Mouse (Mus musculus) kidney, embryonic 16.5 days (tissue): ENCODE data around the gene Rapgef5. TPM values are rescaled to one million over a fixed set of nuclear protein-coding genes. Genes with fewer than 3 reads are reported as not detected.
A peak's percentile ranks its signal among the peaks of the same experiment; 100 is the strongest.

ENCODE experiments used
- ATAC-seq: fragments of 200-750 bp; cut with Nextera tagmentation; 2 replicates; pipeline ENCODE4 v1.8.0; 2017; ENCODE audit warnings: moderate TSS enrichment; ENCODE audit not compliant: low FRiP score, low TSS enrichment
- H3K27ac ChIP-seq: fragments of 300-500 bp; sonication (generic); 2 replicates; pipeline ENCODE4 v1.5.1; 2014; ENCODE audit warnings: low read length
- H3K27me3 ChIP-seq: fragments of 300-500 bp; sonication (generic); 2 replicates; pipeline ENCODE4 v1.6.1; 2014; ENCODE audit warnings: low read length, control low read depth, mixed read lengths; ENCODE audit not compliant: insufficient read depth
- H3K36me3 ChIP-seq: fragments of 300-500 bp; sonication (generic); 2 replicates; pipeline ENCODE4 v1.6.1; 2014; ENCODE audit warnings: low read length, control low read depth, mixed read lengths; ENCODE audit not compliant: insufficient read depth
- H3K4me1 ChIP-seq: fragments of 300-500 bp; sonication (generic); 2 replicates; pipeline ENCODE4 v1.6.1; 2014; ENCODE audit warnings: low read length, control low read depth, mixed read lengths; ENCODE audit not compliant: insufficient read depth
- H3K4me2 ChIP-seq: fragments of 300-500 bp; sonication (generic); replicated peaks from 2 replicates; pipeline ENCODE4 v1.6.1; 2014; ENCODE audit warnings: low read depth, low read length
- H3K4me3 ChIP-seq: fragments of 300-500 bp; sonication (generic); 2 replicates; pipeline ENCODE4 v1.5.1; 2014; ENCODE audit warnings: mild to moderate bottlenecking, low read length
- H3K9ac ChIP-seq: fragments of 300-500 bp; sonication (generic); replicated peaks from 2 replicates; pipeline ENCODE4 v1.6.1; 2014; ENCODE audit warnings: low read length
- H3K9me3 ChIP-seq: fragments of 300-500 bp; sonication (generic); 2 replicates; pipeline ENCODE4 v1.6.1; 2016; ENCODE audit warnings: low read length, control low read depth
- WGBS: fragments of 180-500 bp; shearing (Covaris S2); extraction: QIAGEN DNeasy Blood & Tissue Kit; methylation state at CpG from one replicate; pipeline ENCODE4 v1.1.7; 2014; 5-methylcytosine and 5-hydroxymethylcytosine counted together
- polyA plus RNA-seq: library from polyadenylated mRNA; unstranded; fragments of >200 nt; fragmentation: Nextera tagmentation; extraction: Ambion mirVana; gene quantifications from 2 replicates; pipeline ENCODE4 v1.2.1, GENCODE M21; 2015

Gene Rapgef5
- polyA plus RNA-seq, 1 experiment from 2014 or later = 15.5 TPM

DNA sequence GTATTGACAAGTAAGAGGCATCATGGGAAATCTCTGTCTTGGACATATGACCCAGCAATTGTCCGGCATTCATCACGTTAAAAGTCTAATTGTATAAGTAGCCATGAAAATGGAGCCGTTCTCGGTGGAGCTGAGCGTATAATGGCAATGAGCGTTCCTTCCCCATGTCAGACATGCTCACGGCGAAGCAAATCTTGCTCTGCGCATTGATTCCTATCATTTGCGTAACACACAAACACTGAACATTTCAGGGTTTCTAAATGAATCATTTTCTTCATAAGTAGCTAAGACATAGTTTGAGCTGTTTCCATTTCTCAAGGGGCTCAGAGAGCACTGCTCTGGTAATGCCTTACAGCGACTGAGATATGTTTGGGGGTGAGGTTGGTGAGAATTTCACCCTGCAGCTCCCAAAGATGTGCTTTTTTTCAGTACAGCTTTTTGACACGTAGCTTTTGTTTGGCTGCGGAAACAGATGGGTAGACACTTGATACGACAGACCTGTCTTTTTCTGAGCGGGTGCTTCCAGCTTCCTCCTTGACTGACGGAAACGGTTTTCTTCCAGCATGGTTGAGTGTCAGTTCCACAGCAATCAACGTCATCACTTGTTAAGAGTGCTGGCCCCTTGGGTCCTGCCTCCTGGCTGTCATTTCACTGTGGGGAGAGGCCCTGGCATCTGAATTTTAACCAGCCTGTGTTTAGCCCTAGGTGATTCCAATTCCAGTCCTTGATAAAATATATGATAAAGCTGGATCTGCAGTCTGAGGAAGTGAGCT lies 112.2 kb downstream of the Rapgef5 start:
- peaks cover 10% of the 10 kb centered on the region; the same call in 1 of the 2 replicates for H3K4me1 ChIP-seq
- H3K4me2 ChIP-seq = no peak overlapping the region
- no peaks in the 10 kb centered on the region for H3K9me3 ChIP-seq
- H3K9ac ChIP-seq = no peak overlapping the region
- no peak for ATAC-seq
- H3K27ac ChIP-seq = no peak overlapping the region
- no peak overlapping the region for H3K4me3 ChIP-seq
- 71% methylated on average over 18 of the region's 18 CpGs for WGBS
- H3K27me3 ChIP-seq = no peaks in the 10 kb centered on the region
- no peaks in the 10 kb centered on the region for H3K36me3 ChIP-seq

DNA sequence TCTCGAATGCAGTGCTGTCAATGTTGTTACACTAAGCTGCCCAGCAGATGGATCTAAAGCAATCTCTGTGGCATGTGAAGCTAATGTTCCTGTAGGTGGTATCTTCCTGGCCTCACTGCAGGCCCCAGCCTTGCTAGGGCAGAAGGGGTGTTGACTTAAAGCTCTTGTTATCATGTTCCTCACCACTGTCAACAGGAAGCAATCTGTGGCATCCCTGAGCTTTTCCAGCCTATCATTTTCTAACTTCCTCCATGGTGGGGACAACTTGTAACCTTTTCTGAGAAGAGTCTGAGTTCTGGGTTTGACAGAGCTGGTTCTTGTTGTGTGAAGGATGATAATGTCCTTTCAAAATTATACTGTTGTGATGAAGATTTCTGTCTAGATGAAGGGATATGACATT lies 115.9 kb downstream of the Rapgef5 start:
- no peak overlapping the region for H3K4me3 ChIP-seq
- no peak overlapping the region for H3K4me2 ChIP-seq
- H3K36me3 ChIP-seq = no peaks in the 10 kb centered on the region
- H3K27ac ChIP-seq = no peak overlapping the region
- no peaks in the 10 kb centered on the region for H3K9me3 ChIP-seq
- H3K27me3 ChIP-seq = no peaks in the 10 kb centered on the region
- 56% methylated on average over 1 of the region's 1 CpGs for WGBS
- H3K9ac ChIP-seq = no peak overlapping the region
- ATAC-seq = no peak
- peaks cover 8% of the 10 kb centered on the region; the same call in 1 of the 2 replicates for H3K4me1 ChIP-seq

DNA sequence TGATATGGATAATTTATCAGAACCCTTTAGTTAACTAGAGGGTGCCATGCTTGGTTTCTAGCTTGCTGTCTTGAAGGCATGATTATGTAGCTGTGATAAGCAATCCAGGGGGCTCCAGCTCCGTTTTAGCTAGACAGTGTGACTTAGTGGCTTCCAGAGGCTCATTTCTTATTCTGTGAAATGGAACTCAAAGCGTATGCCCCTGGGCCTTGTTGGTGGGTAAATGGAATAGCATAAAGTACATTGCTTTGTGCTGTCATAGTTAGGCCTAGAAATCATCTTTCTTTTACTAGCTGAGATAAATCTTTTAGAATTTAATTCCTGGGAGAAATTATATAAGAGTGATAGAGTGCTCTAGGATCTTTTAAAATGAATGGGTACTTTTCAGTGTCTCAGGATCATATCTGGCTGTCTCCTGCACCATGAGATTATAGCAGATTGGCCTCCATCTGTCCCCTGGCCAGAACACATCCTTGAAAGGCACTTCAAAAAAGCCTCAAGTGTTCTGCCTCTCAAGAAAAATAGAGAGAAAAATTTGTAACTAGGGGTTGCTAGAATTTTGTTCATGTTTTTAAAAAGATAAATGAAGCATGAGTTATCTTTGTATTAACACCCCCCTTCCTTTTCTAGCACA lies 120.0 kb downstream of the Rapgef5 start:
- Histone ChIP-seq H3K27ac (no peak overlapping the region), H3K4me3 (no peak overlapping the region), H3K4me1 (0 out of 2 replicates have a peak, but pooled peaks cover 18% of the 10 kb centered on the region), H3K9me3 (no peaks in the 10 kb centered on the region), H3K27me3 (no peaks in the 10 kb centered on the region), H3K9ac (no peak overlapping the region), H3K4me2 (no peak overlapping the region), H3K36me3 (no peaks in the 10 kb centered on the region)
- 80% methylated on average over 2 of the region's 2 CpGs for WGBS
- ATAC-seq = no peak

DNA sequence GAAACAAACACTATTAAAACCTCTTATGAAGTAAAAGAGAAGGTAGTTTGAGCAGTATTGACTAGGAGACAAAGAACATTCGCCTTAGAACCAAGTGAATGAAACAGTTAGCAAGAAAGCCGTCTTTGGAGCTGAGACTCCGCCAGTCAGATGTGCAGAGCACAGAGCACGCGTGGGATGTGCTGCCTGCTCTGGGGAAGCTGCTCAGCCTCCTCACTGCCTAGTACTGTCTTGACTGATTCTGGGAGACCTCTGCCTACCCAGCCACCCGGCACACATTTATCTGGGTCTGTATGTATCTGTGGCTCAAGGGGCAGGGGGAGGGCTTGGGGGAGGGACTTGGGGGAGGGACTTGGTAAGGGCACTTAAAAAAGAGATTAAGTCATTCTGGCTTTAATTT lies 120.7 kb downstream of the Rapgef5 start:
- no peaks in the 10 kb centered on the region for H3K9me3 ChIP-seq
- no peak overlapping the region for H3K9ac ChIP-seq
- peak; percentile 79; the same call in 1 of the 2 replicates for ATAC-seq
- H3K4me2 ChIP-seq = no peak overlapping the region
- no peak overlapping the region for H3K4me3 ChIP-seq
- 0 out of 2 replicates have a peak, but pooled peaks cover 18% of the 10 kb centered on the region for H3K4me1 ChIP-seq
- no peaks in the 10 kb centered on the region for H3K36me3 ChIP-seq
- 62% methylated on average over 6 of the region's 6 CpGs for WGBS
- H3K27me3 ChIP-seq = no peaks in the 10 kb centered on the region
- H3K27ac ChIP-seq = no peak overlapping the region

DNA sequence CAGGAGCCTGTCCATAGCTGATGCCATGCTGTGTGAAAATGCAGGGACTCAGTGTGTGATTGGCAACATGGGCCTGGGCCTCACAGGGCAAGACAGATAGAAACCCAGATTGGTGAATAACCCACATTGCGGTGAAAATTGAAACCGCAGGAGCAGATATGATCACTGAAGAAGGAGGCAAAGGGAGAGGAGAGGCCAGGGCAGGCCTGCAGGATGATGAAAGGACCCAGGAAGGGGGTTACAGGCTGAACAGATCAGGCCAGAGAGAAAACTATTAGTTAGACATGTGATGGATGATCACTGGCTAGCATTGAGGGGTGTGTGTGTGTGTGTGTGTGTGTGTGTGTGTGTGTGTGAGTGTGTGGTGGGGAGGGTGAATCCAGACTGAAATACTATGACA lies 122.6 kb downstream of the Rapgef5 start:
- Histone ChIP-seq H3K4me2 (no peak overlapping the region), H3K27me3 (no peaks in the 10 kb centered on the region), H3K4me1 (0 out of 2 replicates have a peak, but pooled peaks cover 18% of the 10 kb centered on the region), H3K4me3 (no peak overlapping the region), H3K27ac (no peak overlapping the region), H3K9me3 (no peaks in the 10 kb centered on the region), H3K36me3 (no peaks in the 10 kb centered on the region), H3K9ac (no peak overlapping the region)
- 0 out of 2 replicates have a peak, but pooled peaks have one; percentile 40 for ATAC-seq
- WGBS = 67% methylated on average over 2 of the region's 2 CpGs

DNA sequence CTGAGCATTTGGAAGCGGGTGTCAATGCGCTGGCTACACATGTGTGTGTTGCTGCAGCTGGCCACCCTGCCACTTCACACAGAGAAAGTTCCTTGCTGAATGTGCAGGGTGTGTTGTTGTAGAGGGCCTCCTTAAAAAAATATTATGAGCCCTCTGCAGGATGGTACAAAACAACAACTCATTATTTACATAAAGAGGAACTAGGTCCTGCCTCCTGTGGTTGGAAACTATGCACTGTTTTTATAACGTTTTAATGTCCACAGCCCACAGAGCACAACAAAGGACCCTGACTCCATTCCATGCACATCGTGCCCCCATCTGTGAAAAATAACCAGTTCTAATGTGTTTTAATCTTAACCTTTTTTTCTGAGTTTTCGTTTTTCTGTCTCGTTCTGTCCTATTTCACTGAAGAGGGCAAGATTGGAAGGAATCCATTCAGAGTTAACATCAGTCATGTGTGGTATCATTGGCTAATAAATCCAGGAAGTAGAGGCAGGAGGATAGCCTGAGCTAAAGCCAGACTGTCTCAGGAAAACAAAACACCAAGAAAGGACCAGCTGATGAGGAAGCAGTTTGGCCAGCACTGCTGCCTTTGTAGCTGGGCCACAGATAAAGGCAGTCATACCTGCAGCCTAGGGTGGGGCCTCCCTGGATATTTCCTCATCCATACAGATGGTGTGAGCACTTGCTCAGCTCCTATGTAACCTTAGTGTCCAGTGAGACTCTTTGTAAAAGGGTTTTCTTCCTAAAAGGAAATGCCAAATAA lies 123.3 kb downstream of the Rapgef5 start:
- no peaks in the 10 kb centered on the region for H3K36me3 ChIP-seq
- no peak overlapping the region for H3K9ac ChIP-seq
- H3K27me3 ChIP-seq = no peaks in the 10 kb centered on the region
- H3K4me2 ChIP-seq = no peak overlapping the region
- WGBS = 68% methylated on average over 6 of the region's 6 CpGs
- H3K4me1 ChIP-seq = 0 out of 2 replicates have a peak, but pooled peaks cover 18% of the 10 kb centered on the region
- no peak overlapping the region for H3K4me3 ChIP-seq
- no peak overlapping the region for H3K27ac ChIP-seq
- H3K9me3 ChIP-seq = no peaks in the 10 kb centered on the region
- no peak for ATAC-seq

DNA sequence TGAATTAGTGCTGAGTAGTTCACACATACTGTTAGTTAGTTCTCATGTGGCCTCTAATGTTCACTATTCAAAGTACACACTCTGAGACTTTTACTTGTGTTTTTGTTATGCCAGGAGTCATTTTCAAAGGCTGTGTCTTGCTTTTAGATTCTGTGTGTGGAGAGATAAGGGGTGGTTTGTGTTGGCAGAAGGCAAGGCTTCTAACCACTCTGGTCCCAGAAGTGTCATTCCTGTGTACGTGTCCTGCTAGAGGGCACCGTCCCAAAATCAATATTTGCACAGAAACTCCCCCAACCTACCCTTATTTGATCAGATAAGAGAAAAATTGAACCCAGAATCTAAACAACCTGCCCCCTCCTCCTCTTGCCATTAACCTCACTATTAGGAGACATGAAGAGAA lies 126.2 kb downstream of the Rapgef5 start:
- H3K4me3 ChIP-seq = no peak overlapping the region
- 0 out of 2 replicates have a peak, but pooled peaks cover 13% of the 10 kb centered on the region for H3K4me1 ChIP-seq
- no peak overlapping the region for H3K4me2 ChIP-seq
- 32% methylated on average over 2 of the region's 2 CpGs for WGBS
- no peaks in the 10 kb centered on the region for H3K27me3 ChIP-seq
- H3K27ac ChIP-seq = no peak overlapping the region
- H3K9me3 ChIP-seq = no peaks in the 10 kb centered on the region
- H3K36me3 ChIP-seq = no peaks in the 10 kb centered on the region
- no peak overlapping the region for H3K9ac ChIP-seq
- ATAC-seq = no peak

DNA sequence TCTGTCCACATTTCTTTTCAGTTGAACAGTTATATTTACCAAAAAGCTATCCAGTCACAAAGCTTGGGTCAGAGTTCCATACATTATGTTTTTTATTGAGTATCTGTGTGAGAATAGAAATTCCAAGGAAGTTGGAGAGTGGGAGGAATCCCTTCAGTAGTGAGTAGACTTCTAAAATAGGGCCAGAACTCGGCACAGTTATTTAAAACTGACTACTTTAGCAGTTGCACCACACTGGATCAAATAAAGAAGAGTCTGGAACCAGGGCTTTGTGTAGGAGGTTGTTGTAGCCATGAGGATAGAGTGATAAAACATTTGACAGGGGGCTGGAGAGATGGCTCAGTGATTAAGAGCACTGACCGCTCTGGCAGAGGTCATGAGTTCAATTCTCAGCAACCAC lies 129.5 kb downstream of the Rapgef5 start:
- Histone ChIP-seq H3K27ac (no peak overlapping the region), H3K9me3 (no peaks in the 10 kb centered on the region), H3K9ac (no peak overlapping the region), H3K4me1 (no peaks in the 10 kb centered on the region), H3K36me3 (no peaks in the 10 kb centered on the region), H3K4me2 (no peak overlapping the region), H3K4me3 (no peak overlapping the region), H3K27me3 (no peaks in the 10 kb centered on the region)
- 69% methylated on average over 2 of the region's 2 CpGs for WGBS
- ATAC-seq = no peak

DNA sequence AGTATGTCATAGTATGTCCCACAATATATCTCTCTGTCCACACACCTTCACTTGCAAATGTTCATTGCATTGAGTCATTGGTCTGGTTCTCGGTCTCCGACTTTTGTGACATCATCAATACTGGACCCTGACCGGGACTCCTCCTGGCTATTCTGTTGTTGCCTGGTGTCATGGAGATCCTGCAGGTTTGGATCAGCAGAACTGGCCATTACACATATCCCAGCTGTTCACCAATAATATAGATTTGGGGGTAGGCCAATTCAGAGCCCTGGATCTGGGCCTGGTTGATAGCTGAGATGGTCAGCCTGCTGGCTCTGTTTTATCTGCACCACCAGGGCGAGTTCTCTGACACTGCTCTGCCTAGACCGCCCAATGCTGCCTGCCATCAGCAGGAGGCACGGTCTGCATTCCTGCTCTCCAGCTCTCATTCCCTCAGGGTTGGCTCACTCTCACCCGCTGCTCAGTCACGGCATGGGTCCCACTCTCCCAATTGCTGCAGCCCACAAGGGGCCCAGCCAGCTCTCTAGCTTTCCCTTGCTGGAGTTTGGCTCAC lies 137.7 kb downstream of the Rapgef5 start:
- Histone ChIP-seq H3K4me2 (no peak overlapping the region), H3K9ac (no peak overlapping the region), H3K4me1 (no peaks in the 10 kb centered on the region), H3K36me3 (no peaks in the 10 kb centered on the region), H3K27ac (no peak overlapping the region), H3K9me3 (no peaks in the 10 kb centered on the region), H3K4me3 (no peak overlapping the region), H3K27me3 (no peaks in the 10 kb centered on the region)
- ATAC-seq = no peak; the same call in 1 of the 2 replicates
- WGBS = 85% methylated on average over 8 of the region's 8 CpGs
